Mouse (Mus musculus): ENCODE results near the gene Slc25a23.

The Slc25a23 gene

GRCm38 (mm10) chr17:57059486-57059977, at the start of gene Slc25a23:
Gene Slc25a23 (minus strand): TSS chr17:57059863.
- peak; percentile 91 for DNase-seq

- DNase-seq: no peak
These were observed 49.1 kb upstream of the Slc25a23 start for GRCm38 (mm10) chr17:57108666-57109171.

- no peak for DNase-seq
These were observed 48.5 kb upstream of the Slc25a23 start for GRCm38 (mm10) chr17:57108040-57108665.

- no peak for DNase-seq
These were observed 47.4 kb upstream of the Slc25a23 start for GRCm38 (mm10) chr17:57107064-57107463.

- no peak for DNase-seq
These were observed 46.3 kb upstream of the Slc25a23 start for GRCm38 (mm10) chr17:57106035-57106368.

- peak; percentile 81 for DNase-seq
These were observed 45.7 kb upstream of the Slc25a23 start, which contains the start of gene Tnfsf9 for GRCm38 (mm10) chr17:57105181-57106034. Gene Tnfsf9 (plus strand): TSS chr17:57105325.

- no peak for DNase-seq
These were observed 44.8 kb upstream of the Slc25a23 start for GRCm38 (mm10) chr17:57104496-57104895.

GRCm38 (mm10) chr17:57102276-57102675, 42.6 kb upstream of the Slc25a23 start:
- DNase-seq: no peak

- DNase-seq: peak; percentile 61
These were observed 40.1 kb upstream of the Slc25a23 start for GRCm38 (mm10) chr17:57099629-57100325.

GRCm38 (mm10) chr17:57098321-57098720, 38.7 kb upstream of the Slc25a23 start:
- DNase-seq: no peak

- peak; percentile 87 for DNase-seq
These were observed 36.9 kb upstream of the Slc25a23 start for GRCm38 (mm10) chr17:57096623-57096920.

GRCm38 (mm10) chr17:57095855-57096622, 36.4 kb upstream of the Slc25a23 start:
- DNase-seq: peak; percentile 68

- no peak for DNase-seq
These were observed 34.6 kb upstream of the Slc25a23 start for GRCm38 (mm10) chr17:57094222-57094621.

- peak; percentile 75 for DNase-seq
These were observed 27.6 kb upstream of the Slc25a23 start, which contains the start of gene Tubb4a for GRCm38 (mm10) chr17:57087049-57087832. Gene Tubb4a (minus strand): TSS chr17:57087782.

- no peak for DNase-seq
These were observed 26.5 kb upstream of the Slc25a23 start for GRCm38 (mm10) chr17:57085970-57086757.

GRCm38 (mm10) chr17:57082481-57082880, 22.8 kb upstream of the Slc25a23 start:
- no peak for DNase-seq

- no peak for DNase-seq
These were observed 21.7 kb upstream of the Slc25a23 start for GRCm38 (mm10) chr17:57081234-57081842.

GRCm38 (mm10) chr17:57079919-57080318, 20.3 kb upstream of the Slc25a23 start:
- DNase-seq: no peak

- DNase-seq: no peak
These were observed 18.7 kb upstream of the Slc25a23 start, which contains the start of gene Dennd1c for GRCm38 (mm10) chr17:57078336-57078735. Gene Dennd1c (minus strand): TSS chr17:57078514.

GRCm38 (mm10) chr17:57076916-57077315, 17.3 kb upstream of the Slc25a23 start:
- no peak for DNase-seq
